Mouse (Mus musculus): Measurements from ENCODE around the gene Ndufv2.
"Not testable (repeated sequence)": the region's sequence is repeated elsewhere in the genome, so short reads cannot be mapped to it uniquely, and the experiment has no call there.

Gene Ndufv2

GRCm38 (mm10) chr17:66085038-66085437 lies 16.3 kb downstream of the Ndufv2 start:
- no peak for DNase-seq (ENCODE audit: low spot score in 2 of 2)

DNA sequence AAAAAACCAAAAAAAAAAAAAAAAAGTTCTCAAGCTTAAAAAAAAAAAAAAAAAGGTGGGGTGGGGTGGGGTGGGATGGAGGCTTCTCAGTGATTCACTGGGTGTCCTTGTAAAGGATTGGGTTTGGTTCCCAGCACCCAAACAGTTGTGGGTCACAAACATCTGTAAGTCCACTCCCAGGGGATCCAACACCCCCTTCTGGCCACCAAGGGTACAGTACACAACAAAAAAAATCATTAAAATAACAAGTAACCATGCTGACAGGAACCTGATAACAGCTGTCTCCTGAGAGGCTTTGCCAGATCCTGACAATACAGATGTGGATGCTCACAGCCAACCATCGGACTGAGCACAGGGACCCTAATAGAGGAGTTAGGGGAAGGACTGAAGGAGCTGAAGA lies 16.9 kb downstream of the Ndufv2 start:
- no peak for DNase-seq (ENCODE audit: low spot score in 2 of 2)

GRCm38 (mm10) chr17:66077437-66077850 lies 23.9 kb downstream of the Ndufv2 start:
- no peak for DNase-seq (ENCODE audit: low spot score in 2 of 2)

DNA sequence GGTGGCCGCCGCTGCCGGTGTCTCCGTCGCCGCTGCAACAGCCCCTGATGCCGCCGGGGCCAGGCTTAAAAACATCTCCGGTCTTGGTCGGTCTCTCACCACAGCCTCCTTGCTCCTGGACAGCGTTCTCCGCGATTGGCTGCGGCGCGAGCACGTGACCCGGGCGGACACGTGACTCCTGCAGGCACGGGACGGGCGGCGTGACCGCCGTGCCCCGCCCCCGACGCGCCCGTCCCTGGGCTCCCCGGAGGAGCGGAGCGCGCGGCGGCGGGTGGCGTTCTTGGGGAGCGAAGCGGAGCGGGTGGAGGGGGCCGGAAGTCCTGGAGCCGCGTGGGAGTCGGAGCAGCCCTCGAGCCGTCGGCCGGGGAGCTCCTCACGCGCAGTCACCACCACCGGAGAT lies 24.4 kb downstream of the Ndufv2 start, which contains the start of gene Ankrd12:
Gene Ankrd12 (minus strand): TSS at position 156 of the 400 bp plus-strand sequence.
- DNase-seq (ENCODE audit: low spot score in 2 of 2) = peak; percentile 94 to 96

DNA sequence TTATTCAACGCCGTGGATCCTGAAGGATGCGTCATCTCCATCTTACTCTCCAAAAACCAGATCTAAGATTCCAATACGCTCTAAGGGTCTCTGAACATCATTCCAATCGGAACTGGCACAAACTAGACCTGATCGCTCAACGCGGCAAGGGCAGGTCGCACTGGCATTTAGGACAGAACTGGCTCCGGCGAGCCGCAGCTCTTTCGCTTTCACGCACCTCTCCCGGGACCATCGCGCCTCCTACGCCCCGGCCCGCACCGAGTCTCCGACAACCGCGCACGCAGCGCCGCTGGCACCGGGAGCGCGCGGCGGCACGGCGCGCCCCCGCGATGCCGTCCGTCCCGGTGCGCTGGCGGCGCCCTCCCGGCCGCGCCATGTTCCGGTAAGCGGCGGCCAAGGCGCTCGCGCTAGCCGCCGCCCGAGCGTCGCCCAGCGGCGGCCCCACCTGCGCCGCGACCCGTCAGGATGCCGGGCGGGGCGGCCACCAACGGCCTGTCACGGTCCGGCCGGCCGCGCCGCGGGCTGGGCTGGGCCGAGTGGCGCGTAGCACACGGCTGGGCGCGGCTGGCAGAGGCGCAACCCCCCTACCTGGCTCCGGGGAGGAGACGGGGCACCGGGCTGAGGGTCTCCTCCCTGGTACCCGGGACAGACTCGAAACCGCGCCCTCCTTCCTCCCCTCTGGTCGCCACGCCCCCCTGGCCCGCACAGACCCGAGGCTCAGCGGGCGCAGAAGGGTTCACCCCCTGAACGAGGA lies 25.0 kb downstream of the Ndufv2 start:
- peak; percentile 21 to 50 for DNase-seq (ENCODE audit: low spot score in 2 of 2)

DNA sequence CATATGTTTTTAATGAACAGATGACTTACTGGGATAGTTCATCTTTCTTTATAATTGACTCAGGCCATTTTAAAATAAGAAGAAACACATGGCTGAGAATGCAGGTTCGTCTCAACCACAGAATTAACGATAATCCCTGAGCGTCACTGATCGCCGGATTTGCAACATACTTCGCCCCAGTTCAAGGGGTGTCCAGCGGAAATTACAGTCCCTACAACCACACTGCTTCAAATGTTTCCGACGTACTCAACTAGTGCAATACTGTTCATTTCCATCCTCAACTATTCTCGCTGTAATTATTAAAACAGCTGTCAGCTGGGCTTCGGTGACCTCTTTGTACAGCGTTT lies 25.6 kb downstream of the Ndufv2 start:
- no peak for DNase-seq (ENCODE audit: low spot score in 2 of 2)

DNA sequence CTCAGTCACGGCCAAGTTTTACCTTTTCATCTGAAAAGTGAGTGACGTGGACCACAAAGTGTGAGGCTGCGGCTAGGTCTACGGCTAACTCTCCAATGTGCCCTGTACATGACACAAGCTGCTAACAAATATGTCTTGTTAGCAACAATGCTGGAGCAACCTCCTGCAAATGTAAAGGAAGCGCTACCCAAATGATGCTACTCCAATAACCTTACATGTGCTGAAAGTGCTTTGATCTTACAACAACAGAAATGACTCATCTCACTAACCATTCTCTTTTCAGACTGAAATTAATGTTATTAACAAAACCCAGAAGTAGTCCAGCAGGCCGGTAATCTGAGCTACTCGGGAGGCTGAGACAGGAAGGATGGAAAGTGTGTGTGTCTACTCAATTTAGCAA lies 27.4 kb downstream of the Ndufv2 start:
- DNase-seq (ENCODE audit: low spot score in 2 of 2) = no peak

GRCm38 (mm10) chr17:66069036-66069435 lies 32.3 kb downstream of the Ndufv2 start:
- not testable (repeated sequence) for DNase-seq (ENCODE audit: low spot score in 2 of 2)

GRCm38 (mm10) chr17:66065115-66065514 lies 36.2 kb downstream of the Ndufv2 start:
- no peak for DNase-seq (ENCODE audit: low spot score in 2 of 2)

- DNase-seq (ENCODE audit: low spot score in 2 of 2) = no peak
These were observed 40.0 kb downstream of the Ndufv2 start for GRCm38 (mm10) chr17:66061241-66061938.

GRCm38 (mm10) chr17:66058160-66058559 lies 43.2 kb downstream of the Ndufv2 start:
- no peak for DNase-seq (ENCODE audit: low spot score in 2 of 2)

GRCm38 (mm10) chr17:66057145-66057544 lies 44.2 kb downstream of the Ndufv2 start:
- no peak for DNase-seq (ENCODE audit: low spot score in 2 of 2)

DNA sequence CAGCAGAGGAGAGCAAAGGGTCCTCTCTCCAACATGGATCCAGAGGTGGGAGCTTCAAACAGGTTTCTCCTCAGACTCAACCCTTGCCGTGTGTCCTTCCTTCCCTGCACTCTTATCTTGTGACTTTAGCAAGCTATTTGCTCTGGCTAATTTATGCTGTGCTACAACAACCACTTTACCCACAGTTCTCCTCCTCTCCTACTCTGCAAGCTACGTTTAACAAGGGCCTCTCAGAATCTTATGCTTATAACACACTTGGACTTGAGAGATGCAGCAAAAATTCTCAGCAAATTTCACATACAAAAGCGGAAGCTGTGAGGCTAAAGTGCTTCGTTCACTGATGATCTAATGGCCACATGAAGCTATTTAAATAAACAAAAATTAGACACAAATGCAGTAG lies 48.0 kb downstream of the Ndufv2 start:
- no peak for DNase-seq (ENCODE audit: low spot score in 2 of 2)

GRCm38 (mm10) chr17:66048795-66049194 lies 52.6 kb downstream of the Ndufv2 start:
- no peak for DNase-seq (ENCODE audit: low spot score in 2 of 2)

DNA sequence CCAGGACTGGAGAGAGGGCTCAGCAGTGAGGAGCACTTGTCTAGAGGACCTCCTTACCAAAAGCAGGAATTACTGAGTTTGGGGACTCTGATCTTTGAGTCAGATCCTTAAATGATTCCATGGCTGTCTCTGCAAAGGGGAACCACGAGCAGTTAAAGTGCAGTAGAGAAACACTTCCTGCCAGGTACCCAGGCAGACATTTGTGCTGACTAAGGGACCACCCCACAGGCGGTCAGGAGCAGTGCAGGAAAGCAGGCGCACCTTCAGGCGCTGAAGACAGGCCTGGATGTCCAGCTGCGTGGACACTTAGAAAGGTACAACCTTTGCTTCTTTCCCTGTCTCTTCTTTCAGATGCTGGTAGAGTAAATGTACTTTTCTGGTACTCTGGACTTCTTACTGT lies 53.2 kb downstream of the Ndufv2 start:
- DNase-seq (ENCODE audit: low spot score in 2 of 2) = no peak

DNA sequence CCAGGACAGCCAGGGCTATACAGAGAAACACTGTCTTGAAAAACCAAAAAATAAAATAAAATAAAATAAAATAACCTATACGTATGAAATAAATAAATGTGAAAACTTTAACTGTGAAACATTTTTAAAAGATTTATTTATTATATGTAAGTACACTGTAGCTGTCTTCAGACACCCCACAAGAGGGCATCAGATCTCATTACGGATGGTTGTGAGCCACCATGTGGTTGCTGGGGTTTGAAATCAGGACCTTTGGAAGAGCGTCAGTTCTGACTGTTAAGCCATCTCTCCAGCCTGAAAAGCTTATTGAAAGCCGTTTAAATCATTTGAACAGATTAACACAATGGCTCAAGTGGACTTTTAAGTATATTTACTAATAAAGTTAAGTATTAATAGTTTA lies 57.7 kb downstream of the Ndufv2 start:
- DNase-seq (ENCODE audit: low spot score in 2 of 2) = not testable (repeated sequence)

DNA sequence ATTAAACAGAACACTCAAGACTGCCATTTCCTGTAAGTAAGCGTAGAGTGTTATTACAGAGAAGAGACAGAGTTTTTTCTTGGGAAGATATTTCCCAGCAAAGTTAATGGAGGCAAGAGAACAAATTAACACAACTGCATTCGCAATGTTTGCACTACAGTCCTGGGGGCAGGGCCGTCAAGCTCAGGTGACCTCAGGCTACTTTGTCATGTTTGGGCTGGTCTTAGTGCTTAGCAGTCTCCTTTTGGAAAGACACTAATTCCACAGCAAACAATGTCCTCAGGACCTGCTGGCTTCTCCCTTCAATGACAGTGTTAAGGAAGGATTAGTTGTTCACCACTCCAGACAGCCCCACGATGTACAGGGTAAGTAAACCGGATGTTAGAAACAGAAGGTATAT lies 60.3 kb downstream of the Ndufv2 start:
- DNase-seq (ENCODE audit: low spot score in 2 of 2) = no peak

DNA sequence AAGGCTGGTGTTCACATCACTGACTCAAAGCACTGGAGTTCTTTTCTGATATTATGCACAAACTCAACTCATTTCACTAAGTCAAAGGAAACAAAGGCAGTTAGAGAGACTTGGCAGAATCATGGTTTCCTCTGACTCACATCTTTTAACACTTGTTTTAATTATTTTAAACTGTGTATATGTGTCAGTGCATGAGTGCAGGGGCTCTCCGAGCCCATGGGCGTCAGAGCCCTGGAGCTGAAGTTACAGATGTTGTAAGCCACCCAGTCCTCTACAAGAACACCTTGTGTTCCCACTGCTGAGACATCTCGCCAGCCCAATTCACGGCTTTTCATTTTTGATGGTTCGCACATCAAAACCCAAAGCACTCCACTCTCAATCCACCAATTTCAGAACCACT lies 68.1 kb downstream of the Ndufv2 start:
- DNase-seq (ENCODE audit: low spot score in 2 of 2) = no peak

- no peak for DNase-seq (ENCODE audit: low spot score in 2 of 2)
These were observed 69.4 kb downstream of the Ndufv2 start for GRCm38 (mm10) chr17:66031991-66032390.

Measured in frontal cortex, postnatal 10 days (tissue).